Comparison of ENCODE assay signal across 24 mouse cellular contexts in the genomic region with DNA sequence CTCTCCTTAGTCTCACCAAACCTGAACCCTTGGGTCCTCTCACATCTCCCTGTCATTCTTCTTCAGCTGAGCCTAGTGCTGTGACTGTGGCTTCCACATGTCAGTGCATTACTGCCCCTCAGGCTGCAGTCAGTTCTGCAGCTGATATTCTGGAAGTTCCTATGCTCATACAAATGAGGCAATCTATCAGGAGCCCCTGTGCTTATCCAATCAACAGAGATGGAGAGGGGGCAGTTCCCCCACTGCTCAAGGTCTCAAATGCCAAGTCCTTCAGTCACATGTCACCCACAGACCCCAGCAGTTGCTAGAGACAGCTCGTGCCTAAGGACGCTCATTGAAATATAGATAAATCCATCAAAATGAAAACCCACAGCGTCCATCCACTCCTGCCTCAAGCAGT.
DNase-seq lines count a peak whose midpoint lies in the region; ATAC-seq and TF ChIP-seq lines count a peak whose summit lies in the region.
"Had no signal": no experiment of that assay in that cellular context is flagged by ENCODE, and none has a peak within 500 bp of the region (broad histone marks: within the 10 kb centered on the region; RNA-seq: fewer than 3 reads in every experiment).

No protein-coding gene starts in this region.

- no peak overlapping the region for H3K27ac ChIP-seq in hindbrain, postnatal 0 days
- no peak overlapping the region for H3K27ac ChIP-seq in hindbrain, embryonic 16.5 days (ENCODE audit: low read depth, low read length)
- H3K27ac ChIP-seq in lung, postnatal 0 days (ENCODE audit: low read length): no peak overlapping the region
- H3K27ac ChIP-seq: embryonic facial prominence, embryonic 12.5 days; embryonic facial prominence, embryonic 15.5 days; gastrocnemius, adult 2 months; heart, embryonic 13.5 days; hindbrain, embryonic 10.5 days; hindbrain, embryonic 13.5 days had no signal

- no peak overlapping the region for H3K4me2 ChIP-seq in hindbrain, postnatal 0 days (ENCODE audit: low read depth, low read length)
- H3K4me2 ChIP-seq in hindbrain, embryonic 16.5 days (ENCODE audit: low read length): no peak overlapping the region
- H3K4me2 ChIP-seq in lung, postnatal 0 days (replicated peaks; ENCODE audit: low read depth, low read length): no peak overlapping the region
- H3K4me2 ChIP-seq: embryonic facial prominence, embryonic 12.5 days; embryonic facial prominence, embryonic 15.5 days; heart, embryonic 13.5 days; hindbrain, embryonic 13.5 days had no signal

- H3K9ac ChIP-seq in hindbrain, postnatal 0 days (replicated peaks; ENCODE audit: low read length): no peak overlapping the region
- H3K9ac ChIP-seq in hindbrain, embryonic 16.5 days (ENCODE audit: low read depth, low read length): no peak overlapping the region
- no peak overlapping the region for H3K9ac ChIP-seq in lung, postnatal 0 days (replicated peaks; ENCODE audit: low read depth)
- H3K9ac ChIP-seq: embryonic facial prominence, embryonic 12.5 days; embryonic facial prominence, embryonic 15.5 days; forebrain, postnatal 0 days; heart, embryonic 13.5 days; hindbrain, embryonic 13.5 days had no signal

- no peak for ATAC-seq in hindbrain, postnatal 0 days
- ATAC-seq in hindbrain, embryonic 16.5 days: no peak
- no peak for ATAC-seq in lung, postnatal 0 days
- ATAC-seq: CD4-positive, CD25-positive, alpha-beta regulatory T cell, adult 4 months; forebrain, embryonic 14.5 days; forebrain, postnatal 0 days had no signal

- 62% methylated on average over 3 of the region's 3 CpGs for WGBS in hindbrain, postnatal 0 days
- whole genome bisulfite sequencing in hindbrain, embryonic 16.5 days: 79% methylated on average over 3 of the region's 3 CpGs
- WGBS in lung, postnatal 0 days: 71% methylated on average over 3 of the region's 3 CpGs

- no peak for TF ChIP-seq EP300 in lung, postnatal 0 days (IDR thresholded peaks at IDR 0.05)

- peak; percentile 23 for TF ChIP-seq CTCF in hindbrain, postnatal 0 days (IDR thresholded peaks at IDR 0.05; ENCODE audit: low read depth)
- TF ChIP-seq CTCF in lung, postnatal 0 days (IDR thresholded peaks at IDR 0.05): peak; percentile 26

- H3K36me3 ChIP-seq in hindbrain, postnatal 0 days (ENCODE audit: insufficient read depth, low read length): no peaks in the 10 kb centered on the region
- no peaks in the 10 kb centered on the region for H3K36me3 ChIP-seq in hindbrain, embryonic 16.5 days (ENCODE audit: control insufficient read depth, insufficient read depth, low read length)
- H3K36me3 ChIP-seq in lung, postnatal 0 days (ENCODE audit: insufficient read depth, low read length): no peaks in the 10 kb centered on the region
- H3K36me3 ChIP-seq: embryonic facial prominence, embryonic 12.5 days; embryonic facial prominence, embryonic 15.5 days; heart, embryonic 13.5 days; hindbrain, embryonic 10.5 days; hindbrain, embryonic 13.5 days had no signal

- H3K4me1 ChIP-seq in hindbrain, postnatal 0 days (ENCODE audit: insufficient read depth, low read length): no peaks in the 10 kb centered on the region
- no peaks in the 10 kb centered on the region for H3K4me1 ChIP-seq in hindbrain, embryonic 16.5 days (ENCODE audit: control insufficient read depth, insufficient read depth, low read depth, low read length)
- H3K4me1 ChIP-seq in lung, postnatal 0 days (ENCODE audit: insufficient read depth, low read depth, low read length): no peaks in the 10 kb centered on the region
- H3K4me1 ChIP-seq: embryonic facial prominence, embryonic 12.5 days; embryonic facial prominence, embryonic 15.5 days had no signal

- DNase-seq in hindbrain, postnatal 0 days (ENCODE audit: low spot score): no peak
- no peak for DNase-seq in lung, postnatal 0 days (ENCODE audit: low spot score)
- no peak for DNase-seq in lung, postnatal 25 days (ENCODE audit: low spot score)
- peak; percentile 63 for DNase-seq in retina, postnatal 1 day
- no peak for DNase-seq in retina, embryonic 14.5 days (ENCODE audit: low spot score)
- DNase-seq: adrenal gland, adult 2 months; adrenal gland, postnatal 14 days; cerebellum, adult 11 months; cerebellum, adult 2 months; cerebellum, adult 9-11 months; cerebellum, postnatal 25 days; forebrain, postnatal 0 days; gastrocnemius, adult 2 months; gastrocnemius, postnatal 14 days; heart, adult 18-20 months; heart, postnatal 36 days had no signal

- H3K9me3 ChIP-seq in hindbrain, postnatal 0 days (ENCODE audit: low read length): 0 out of 2 replicates have a peak, but pooled peaks cover 2% of the 10 kb centered on the region
- H3K9me3 ChIP-seq in hindbrain, embryonic 16.5 days (ENCODE audit: control insufficient read depth, low read length): no peaks in the 10 kb centered on the region
- H3K9me3 ChIP-seq in lung, postnatal 0 days (ENCODE audit: low read length): no peaks in the 10 kb centered on the region
- H3K9me3 ChIP-seq: embryonic facial prominence, embryonic 12.5 days; embryonic facial prominence, embryonic 15.5 days; hindbrain, embryonic 10.5 days; hindbrain, embryonic 13.5 days had no signal

- no peaks in the 10 kb centered on the region for H3K27me3 ChIP-seq in hindbrain, postnatal 0 days (ENCODE audit: insufficient read depth, low read length)
- no peaks in the 10 kb centered on the region for H3K27me3 ChIP-seq in hindbrain, embryonic 16.5 days (replicated peaks; ENCODE audit: control insufficient read depth, insufficient read depth, low read length)
- no peaks in the 10 kb centered on the region for H3K27me3 ChIP-seq in lung, postnatal 0 days (replicated peaks; ENCODE audit: insufficient read depth, low read length)
- H3K27me3 ChIP-seq: embryonic facial prominence, embryonic 12.5 days; embryonic facial prominence, embryonic 15.5 days; heart, embryonic 13.5 days; hindbrain, embryonic 13.5 days had no signal

- no peak overlapping the region for H3K4me3 ChIP-seq in hindbrain, postnatal 0 days (ENCODE audit: low read length)
- no peak overlapping the region for H3K4me3 ChIP-seq in hindbrain, embryonic 16.5 days (ENCODE audit: low read length)
- no peak overlapping the region for H3K4me3 ChIP-seq in lung, postnatal 0 days (ENCODE audit: low read depth, low read length)
- H3K4me3 ChIP-seq: embryonic facial prominence, embryonic 12.5 days; embryonic facial prominence, embryonic 15.5 days; gastrocnemius, adult 2 months; heart, embryonic 13.5 days; hindbrain, embryonic 10.5 days; hindbrain, embryonic 13.5 days had no signal
